Mouse (Mus musculus): Measurements from ENCODE around the gene Slc25a31.

DNA sequence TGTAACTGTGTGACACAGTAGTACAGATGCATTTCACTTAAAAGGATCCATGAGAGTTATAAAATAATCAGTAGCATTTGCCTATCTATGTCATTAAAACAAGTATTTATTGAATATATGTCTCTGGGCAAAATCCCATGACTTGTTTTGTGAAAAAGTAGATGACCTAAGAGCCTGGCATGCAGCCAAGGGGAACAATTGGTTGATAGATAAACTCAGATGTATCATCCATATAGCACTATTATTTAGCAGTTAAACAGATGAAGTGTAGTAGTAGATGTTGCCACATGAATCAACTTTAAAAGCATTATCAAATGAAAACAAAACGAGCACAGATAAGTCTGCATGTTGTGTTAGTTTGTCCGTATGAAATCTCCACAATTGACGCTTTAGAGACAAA is 10.4 kb downstream of the Slc25a31 start:
- TF ChIP-seq POLR2A (IDR thresholded peaks at IDR 0.05; ENCODE audit: control insufficient read depth, low read depth, low read length) (no peak), CTCF (IDR thresholded peaks at IDR 0.05; ENCODE audit: control insufficient read depth, insufficient read depth, insufficient replicate concordance, low read depth, low read length) (no peak)
